Mouse (Mus musculus) myocyte (in vitro differentiated cells): ENCODE measurements around the gene Mfge8.

Experiments
- CEBPB ChIP-seq: IDR thresholded peaks from 2 replicates; pipeline ENCODE4 v1.6.1; 2011; ENCODE audit warnings: mild to moderate bottlenecking, moderate library complexity; ENCODE audit not compliant: poor library complexity, insufficient read depth, severe bottlenecking
- E2F4 ChIP-seq: IDR thresholded peaks from one replicate; pipeline ENCODE4 v1.6.1; 2011; ENCODE audit warnings: mild to moderate bottlenecking, control low read depth, moderate library complexity; ENCODE audit not compliant: insufficient read depth
- MAX ChIP-seq: IDR thresholded peaks from one replicate; pipeline ENCODE4 v1.6.1; 2011; ENCODE audit warnings: low read depth, mild to moderate bottlenecking, control low read depth
- MYOG ChIP-seq, 3 experiments: IDR thresholded peaks; one replicate each; pipeline ENCODE4 v1.6.1; 2011; ENCODE audit warnings: control low read depth in 2 of 3, low read depth in 2 of 3, mild to moderate bottlenecking in 2 of 3; ENCODE audit not compliant: insufficient read length in 2 of 3, control insufficient read depth in 1 of 3, insufficient read depth in 1 of 3
- POLR2A ChIP-seq: IDR thresholded peaks from one replicate; pipeline ENCODE4 v1.6.1; 2011; ENCODE audit warnings: low read depth, mild to moderate bottlenecking, control low read depth, moderate library complexity; ENCODE audit not compliant: insufficient read length
- POLR2AphosphoS2 ChIP-seq: IDR thresholded peaks from one replicate; pipeline ENCODE4 v1.6.1; 2011; ENCODE audit warnings: low read depth, control low read depth; ENCODE audit not compliant: insufficient read length
- SRF ChIP-seq: IDR thresholded peaks from one replicate; pipeline ENCODE4 v1.6.1; 2011; ENCODE audit warnings: low read depth; ENCODE audit not compliant: control insufficient read depth, insufficient read length
- TCF12 ChIP-seq: IDR thresholded peaks from one replicate; pipeline ENCODE4 v1.6.1; 2011; ENCODE audit warnings: mild to moderate bottlenecking, control low read depth; ENCODE audit not compliant: poor library complexity, insufficient read depth, severe bottlenecking
- TCF3 ChIP-seq: IDR thresholded peaks from one replicate; pipeline ENCODE4 v1.6.1; 2011; ENCODE audit warnings: low read depth, control low read depth; ENCODE audit not compliant: insufficient read length
- USF1 ChIP-seq: IDR thresholded peaks from one replicate; pipeline ENCODE4 v1.6.1; 2011; ENCODE audit warnings: low read depth, mild to moderate bottlenecking, control low read depth, moderate library complexity

DNA sequence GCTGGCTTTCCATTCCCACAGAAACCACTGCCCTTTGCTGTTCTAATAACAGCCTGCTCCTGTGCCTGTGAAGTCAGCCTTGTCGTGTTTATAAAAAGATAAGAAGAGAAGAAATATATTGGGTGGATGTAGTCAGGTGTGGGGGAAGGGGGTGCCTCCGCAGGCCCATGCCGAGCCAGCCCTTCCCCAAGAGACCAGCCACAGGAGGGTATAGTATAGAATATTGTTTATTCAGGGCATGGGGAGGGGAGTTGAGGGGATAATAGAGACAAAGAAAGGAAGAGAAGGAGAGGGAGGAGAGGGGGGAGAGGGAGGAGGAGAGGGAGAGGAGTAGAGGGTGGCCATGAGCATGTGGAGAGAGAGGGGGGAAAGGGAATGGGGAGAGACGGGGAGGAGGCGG, 40.4 kb upstream of the Mfge8 start:
- no peak for TF ChIP-seq POLR2A
- TF ChIP-seq CEBPB: no peak
- TF ChIP-seq TCF3: no peak
- TF ChIP-seq MAX: no peak
- no peak for TF ChIP-seq SRF
- TF ChIP-seq TCF12: no peak
- TF ChIP-seq USF1: no peak
- no peak for TF ChIP-seq POLR2AphosphoS2
- no peak for TF ChIP-seq E2F4
- no peak for TF ChIP-seq MYOG (IDR thresholded peaks at IDR 0.05; ENCODE audit: control insufficient read depth in 1 of 3, insufficient read depth in 1 of 3, insufficient read length in 2 of 3, low read depth in 2 of 3)
